Mouse (Mus musculus) testis, adult 2 months (tissue): ENCODE data around the gene Gm45785.

ENCODE experiments used
- CTCF ChIP-seq: fragments of 200-500 bp; IDR thresholded peaks from 2 replicates; pipeline ENCODE4 v1.5.1; 2012; ENCODE audit warnings: low read depth, mild to moderate bottlenecking, inconsistent platforms, low read length, moderate library complexity; ENCODE audit not compliant: control insufficient read depth, insufficient read depth, insufficient replicate concordance
- POLR2A ChIP-seq: fragments of 200-500 bp; IDR thresholded peaks from 2 replicates; pipeline ENCODE4 v1.6.1; 2012; ENCODE audit warnings: low read depth, mild to moderate bottlenecking, inconsistent platforms, low read length, moderate library complexity; ENCODE audit not compliant: control insufficient read depth

DNA sequence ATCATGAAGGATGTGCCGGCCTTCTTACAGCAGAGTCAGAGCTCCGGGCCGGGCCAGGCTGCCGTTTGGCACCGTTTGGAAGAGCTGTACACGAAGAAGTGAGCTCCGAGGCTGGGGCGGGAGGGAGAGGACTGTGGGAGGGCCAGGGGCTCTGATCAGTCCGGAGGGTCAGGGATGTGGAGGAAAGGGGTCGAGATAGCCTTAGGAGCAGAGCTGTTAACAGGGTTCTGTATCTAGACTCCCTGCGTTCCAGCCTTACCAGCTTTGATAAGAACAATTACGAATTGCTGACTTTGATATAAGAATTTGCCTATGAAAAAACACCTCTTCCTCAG is 26.3 kb upstream of the Gm45785 start:
- TF ChIP-seq CTCF (no peak), POLR2A (no peak; the same call in 1 of the 2 replicates)
